Mouse (Mus musculus) Muller cell, postnatal 12 days (primary cell): ENCODE measurements around the gene Fbxw8.

Source experiments
- DNase-seq: peaks from one replicate; pipeline ENCODE4 v3.0.0-alpha.2; 2015; ENCODE audit errors: inconsistent ontology term

Gene Fbxw8

DNA sequence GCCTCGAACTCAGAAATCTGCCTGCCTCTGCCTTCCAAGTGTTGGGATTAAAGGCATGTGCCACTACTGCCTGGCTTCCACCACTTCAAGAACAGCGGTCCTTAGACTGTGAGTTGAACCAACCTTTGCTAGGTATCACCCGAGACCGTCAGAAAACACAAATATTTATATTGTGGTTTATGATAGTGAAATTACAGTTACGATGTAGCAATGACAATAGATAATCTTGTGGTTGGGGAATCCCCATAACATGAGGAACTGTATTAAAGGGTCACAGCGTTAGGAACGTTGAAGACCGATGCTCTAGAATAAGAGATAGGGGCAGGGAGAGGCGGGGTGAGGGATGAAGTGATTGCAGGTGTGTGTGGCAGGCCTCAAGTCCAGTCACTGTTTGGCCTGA, 109.9 kb downstream of the Fbxw8 start:
- DNase-seq, result no peak

GRCm38 (mm10) chr5:118044907-118045306, 110.4 kb downstream of the Fbxw8 start:
- no peak for DNase-seq

GRCm38 (mm10) chr5:118043761-118044160, 111.5 kb downstream of the Fbxw8 start:
- DNase-seq, result no peak

GRCm38 (mm10) chr5:118042599-118042998, 112.7 kb downstream of the Fbxw8 start:
- no peak for DNase-seq

DNA sequence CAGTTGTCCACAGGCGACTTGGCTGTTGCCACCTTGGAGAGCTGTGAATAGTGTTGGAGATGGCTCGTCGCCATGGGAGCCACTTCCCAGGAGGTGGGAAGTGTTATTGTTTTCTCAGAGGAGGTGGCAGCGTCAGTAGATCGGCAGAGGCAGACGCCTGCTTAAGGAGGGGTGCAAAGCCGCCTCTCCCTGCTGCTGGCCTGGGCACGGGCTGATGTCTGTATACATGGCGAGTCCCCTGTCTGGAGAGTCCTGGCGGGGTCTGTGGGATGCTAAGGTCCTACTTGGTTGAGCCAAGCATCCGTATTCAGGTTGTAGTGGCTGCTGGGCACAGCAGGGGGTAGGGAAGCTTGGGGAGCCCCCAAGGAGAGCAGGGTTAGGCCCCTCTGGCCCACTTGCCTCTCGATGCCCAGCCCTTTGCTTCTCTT, 116.0 kb downstream of the Fbxw8 start:
- no peak for DNase-seq

DNA sequence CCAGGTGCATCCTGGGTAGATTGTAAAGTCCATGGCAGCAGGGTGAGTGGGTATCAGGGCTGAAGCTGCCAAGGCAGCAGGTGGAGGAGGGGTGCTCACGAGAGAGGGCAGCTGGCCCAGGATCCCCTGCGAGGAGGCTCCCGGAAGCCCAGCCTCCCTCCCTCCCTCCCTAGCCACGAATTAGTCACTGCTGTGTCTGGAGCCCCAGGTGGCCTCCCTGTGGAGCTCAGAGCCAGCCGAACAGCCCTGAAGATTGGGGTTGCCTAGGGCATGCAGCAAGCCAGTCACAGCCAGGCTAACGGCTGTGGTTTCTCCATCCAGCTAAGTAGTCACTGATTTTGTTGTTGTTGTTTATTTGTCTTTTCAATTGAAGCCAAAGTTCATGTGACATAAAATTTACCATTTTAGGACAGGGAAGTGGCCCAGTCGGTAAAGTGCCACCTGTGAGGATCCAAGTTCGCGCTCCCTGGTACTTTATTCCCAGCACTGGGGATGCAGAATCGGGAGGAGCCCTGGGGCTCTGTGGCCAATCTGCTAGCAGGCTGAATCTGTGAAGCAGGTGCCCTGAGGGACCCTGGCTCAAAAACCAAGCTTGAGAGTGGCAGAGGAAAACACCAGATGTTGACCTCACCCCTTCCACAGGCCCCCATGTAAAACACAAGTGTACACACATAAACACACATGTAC, 117.3 kb downstream of the Fbxw8 start:
- DNase-seq, result peak; percentile 85

DNA sequence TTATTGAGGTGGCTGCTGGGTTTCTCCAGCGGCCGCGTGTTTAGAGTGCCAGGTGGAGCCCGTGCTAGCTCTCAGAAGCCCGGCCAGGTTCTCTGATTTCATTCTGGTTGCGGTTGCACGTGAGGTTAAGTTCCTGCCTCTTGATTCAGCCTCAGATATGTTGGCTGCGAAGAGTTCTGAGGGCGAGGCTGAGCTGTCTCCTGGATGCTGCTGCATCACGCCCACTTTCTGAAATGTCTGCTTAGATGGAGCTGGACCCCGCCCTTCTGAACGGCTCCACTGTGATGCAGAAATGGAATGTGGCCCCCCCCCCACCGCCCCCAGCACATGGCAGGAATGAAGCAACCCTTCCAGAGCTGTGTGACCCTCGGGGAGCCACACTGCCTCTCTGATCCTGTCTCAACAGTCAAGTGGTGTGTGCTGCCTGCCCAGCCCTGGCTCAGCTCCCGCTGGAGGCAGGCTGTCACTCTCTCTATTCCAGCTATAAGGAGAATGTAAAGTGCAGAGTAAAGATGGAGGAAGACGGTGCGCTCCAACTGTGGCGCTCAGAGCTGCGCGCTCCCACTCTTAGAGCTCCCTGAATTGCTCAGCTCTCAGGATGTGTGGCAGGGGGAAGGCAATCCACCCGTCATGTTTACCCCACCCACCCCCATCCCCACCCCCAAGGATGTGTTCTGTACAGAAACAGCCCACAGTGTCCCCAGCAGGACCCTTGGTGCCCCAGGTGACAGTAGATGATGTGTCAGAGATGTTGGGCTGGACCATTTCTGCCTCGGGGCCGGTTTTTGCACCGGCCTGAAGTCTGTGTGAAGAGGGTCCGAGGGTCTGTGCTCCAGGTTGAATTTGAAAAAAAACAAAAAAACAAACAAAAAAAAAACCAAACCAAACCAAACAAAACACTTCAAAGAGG, 118.1 kb downstream of the Fbxw8 start:
- DNase-seq, result peak; percentile 37

GRCm38 (mm10) chr5:118035786-118036185, 119.5 kb downstream of the Fbxw8 start:
- DNase-seq, result no peak

DNA sequence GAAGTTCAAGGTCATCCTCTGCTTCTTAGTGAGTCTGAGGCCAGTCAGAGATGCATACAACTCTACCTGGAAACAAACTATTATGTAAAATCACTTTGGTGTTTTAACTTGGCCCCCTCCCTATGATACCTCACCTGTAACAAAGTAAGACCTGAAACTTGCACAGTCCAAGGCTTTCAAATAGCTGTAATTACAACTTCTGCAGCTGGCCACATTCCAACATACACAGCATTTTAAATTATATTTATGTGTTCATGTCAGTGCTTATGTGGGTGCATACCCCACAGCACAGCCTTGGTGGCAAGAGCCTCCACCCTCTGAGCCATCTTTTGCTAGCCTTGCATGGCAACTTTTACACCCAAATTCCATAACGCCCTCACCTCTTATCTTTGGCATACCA, 120.6 kb downstream of the Fbxw8 start:
- no peak for DNase-seq

GRCm38 (mm10) chr5:118033740-118034139, 121.5 kb downstream of the Fbxw8 start:
- DNase-seq, result no peak

DNA sequence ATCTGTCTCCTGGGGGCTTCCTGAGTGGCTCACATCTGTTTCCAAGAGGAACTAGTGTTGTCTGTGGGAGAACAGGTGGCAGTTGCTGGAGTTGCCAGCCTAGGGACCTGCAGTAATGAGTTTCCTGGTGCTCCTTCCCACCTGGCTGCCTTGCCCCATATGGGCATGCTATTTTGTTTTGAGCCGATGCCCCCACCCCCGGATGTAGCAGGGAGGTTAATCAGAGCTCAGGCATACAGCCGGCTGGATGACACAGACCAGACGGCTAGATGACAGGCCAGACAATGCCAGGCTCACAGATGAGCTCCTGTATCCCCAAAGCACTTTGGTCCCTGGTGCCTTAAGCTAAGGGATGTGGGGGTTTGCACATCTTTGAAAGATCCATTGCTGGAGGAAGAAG, 121.9 kb downstream of the Fbxw8 start:
- DNase-seq, result no peak

GRCm38 (mm10) chr5:118031508-118031907, 123.8 kb downstream of the Fbxw8 start:
- peak; percentile 52 for DNase-seq

GRCm38 (mm10) chr5:118031059-118031458, 124.2 kb downstream of the Fbxw8 start:
- DNase-seq, result no peak

- no peak for DNase-seq
Measured at GRCm38 (mm10) chr5:118030022-118030675, 125.1 kb downstream of the Fbxw8 start.

DNA sequence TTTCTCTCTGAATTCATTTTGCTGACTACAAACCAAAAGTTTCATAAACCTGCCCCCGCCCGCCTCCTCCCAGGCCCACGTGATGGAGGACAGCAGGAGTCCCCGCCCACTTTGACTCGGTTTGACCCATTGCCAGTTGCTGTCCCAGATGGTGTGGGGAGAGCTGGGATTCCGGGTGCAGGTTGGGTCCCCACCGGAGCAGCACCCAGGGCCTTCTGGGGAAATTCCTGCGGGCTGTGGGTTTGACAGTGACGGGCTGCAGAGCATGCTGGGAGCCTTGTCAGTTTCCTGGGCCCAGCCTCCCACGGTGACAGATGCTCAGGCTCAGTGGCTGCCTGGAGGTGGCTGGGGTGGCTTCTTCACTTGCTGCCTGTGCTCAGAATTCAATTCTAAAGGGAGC, 125.8 kb downstream of the Fbxw8 start:
- DNase-seq, result peak; percentile 76

DNA sequence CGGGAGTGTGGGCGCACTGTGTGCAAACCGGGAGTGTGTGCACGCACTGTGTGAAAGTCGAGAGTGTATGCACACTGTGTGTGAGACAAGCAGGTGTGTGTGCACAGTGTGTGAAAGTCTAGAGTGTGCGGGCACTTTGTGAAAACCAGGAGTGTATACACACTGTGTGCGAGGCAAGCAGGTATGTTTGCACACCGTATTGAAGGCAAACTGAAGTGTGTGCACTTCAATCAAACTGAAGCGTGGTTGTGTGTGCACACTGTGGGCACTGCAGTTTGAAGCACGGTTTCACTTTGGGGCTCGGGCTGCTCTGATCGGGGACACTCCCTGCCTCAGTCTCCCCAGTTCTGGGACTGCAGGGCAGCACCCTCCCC, 126.2 kb downstream of the Fbxw8 start:
- DNase-seq, result no peak

DNA sequence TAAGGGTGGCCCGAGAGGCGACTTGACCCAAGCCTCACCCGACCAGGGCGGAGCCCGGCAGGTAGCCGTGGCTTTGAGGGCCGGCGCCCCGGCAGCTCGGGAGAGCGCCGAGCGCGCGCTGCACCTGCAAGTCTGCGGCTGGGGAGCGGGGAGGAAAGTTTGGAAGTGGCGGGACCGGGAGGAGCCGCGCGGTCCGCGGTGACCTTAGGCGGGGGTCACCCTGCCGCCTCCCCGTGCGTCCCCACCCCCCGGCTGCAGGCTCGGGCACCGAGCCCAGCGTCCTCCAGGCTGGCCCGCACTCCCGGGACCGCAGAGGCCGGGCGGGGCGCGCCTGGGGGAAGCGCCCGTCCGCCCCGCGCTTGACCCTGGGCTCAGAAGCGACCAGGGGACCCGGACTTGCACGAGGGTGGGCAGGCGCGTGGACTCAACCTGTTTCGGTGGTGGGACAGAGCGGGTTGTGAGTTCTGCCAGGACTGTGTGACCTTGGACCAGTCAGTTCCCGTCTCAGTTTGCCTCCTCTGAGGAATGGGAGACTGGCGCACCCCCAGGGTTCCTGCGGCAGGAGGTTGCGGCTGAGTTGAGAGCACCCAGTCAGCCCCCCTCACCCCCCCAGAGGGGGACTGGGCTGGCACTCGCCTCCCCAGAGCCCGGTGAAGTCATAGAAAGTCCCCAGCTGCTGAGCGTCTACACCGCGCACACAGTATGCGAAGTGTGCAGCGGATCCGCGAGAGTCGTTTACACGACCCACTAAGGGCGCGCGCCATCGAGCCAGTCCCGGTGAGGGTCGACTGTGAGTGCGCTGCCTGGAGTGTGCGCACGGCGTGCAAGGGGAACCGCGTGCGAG, 126.9 kb downstream of the Fbxw8 start:
- no peak for DNase-seq

DNA sequence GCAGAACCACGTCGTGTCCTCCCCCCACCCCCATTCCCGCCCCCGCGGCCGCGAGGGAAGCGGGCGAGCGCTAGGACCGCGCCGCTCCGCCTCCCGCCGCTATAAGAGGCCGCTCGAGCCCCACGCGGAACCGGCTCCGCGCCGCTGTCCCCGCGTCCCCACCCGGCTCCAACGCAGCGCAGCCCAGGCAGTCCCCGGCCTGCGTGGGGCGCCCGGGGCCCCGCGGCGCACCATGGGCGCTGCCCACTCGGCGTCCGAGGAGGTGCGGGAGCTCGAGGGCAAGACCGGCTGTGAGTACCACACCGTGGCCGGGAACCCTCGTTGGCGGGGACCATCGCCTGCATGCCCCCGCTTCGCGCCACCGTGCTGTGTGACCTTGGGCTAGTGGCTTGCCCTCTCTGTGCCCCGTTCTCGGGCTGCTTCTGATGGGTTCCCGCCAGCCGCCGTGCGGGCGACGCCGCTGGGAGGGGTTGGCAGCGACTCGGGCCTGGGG, 127.5 kb downstream of the Fbxw8 start, which contains the start of gene Tesc:
Gene Tesc, plus strand, starts transcription at position 46 of the 493 bp plus-strand sequence.
- no peak for DNase-seq

DNA sequence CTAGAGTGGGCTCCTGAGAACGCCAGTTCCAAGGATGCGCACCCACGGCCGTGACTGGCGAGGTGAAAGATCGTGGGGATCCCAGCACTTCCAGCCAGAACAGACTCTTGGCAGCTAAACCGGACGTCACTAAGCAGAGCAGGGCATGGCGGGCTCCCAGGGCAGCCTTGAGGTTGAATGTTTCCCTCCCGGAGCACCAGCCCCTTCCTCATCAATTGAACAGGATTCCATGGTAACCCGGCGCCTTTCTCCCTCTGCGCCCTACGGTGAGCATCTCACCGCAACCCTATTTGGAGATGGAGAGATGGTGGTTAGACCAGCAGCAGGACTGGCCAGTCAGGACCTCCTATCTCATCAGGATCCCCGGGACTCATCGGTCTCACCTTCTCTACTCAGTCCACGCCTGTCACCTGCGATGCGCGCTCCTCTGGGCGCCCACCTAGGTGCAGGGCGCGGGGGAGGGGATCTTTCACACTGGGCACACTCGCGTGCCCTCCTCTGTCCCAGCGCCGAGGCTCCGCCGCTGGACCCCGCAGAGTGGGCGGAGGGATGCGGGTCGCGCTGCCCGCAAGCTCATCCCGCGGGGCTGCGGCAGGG, 128.1 kb downstream of the Fbxw8 start:
- no peak for DNase-seq

DNA sequence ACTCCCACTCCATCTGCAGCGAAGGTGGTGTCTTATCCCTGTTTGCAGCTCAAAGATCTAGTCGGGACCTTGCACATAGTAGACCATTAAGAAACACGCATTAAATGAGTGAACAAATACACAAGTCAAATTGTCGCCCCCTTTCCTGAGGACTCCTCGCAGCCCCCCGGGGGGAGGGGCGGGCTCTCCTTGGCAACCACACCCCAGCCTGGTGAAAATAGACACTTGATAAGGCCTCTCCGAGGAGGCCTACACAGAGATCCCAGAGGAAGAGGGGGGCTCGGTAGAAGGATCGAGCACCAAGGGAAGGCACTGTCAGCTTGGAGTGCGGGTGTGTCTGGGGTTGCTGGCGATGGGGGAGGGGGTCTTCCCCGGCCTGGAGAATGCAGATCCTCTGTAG, 128.9 kb downstream of the Fbxw8 start:
- DNase-seq, result no peak

- DNase-seq, result no peak
Measured at GRCm38 (mm10) chr5:118025880-118026279, 129.4 kb downstream of the Fbxw8 start.
